Mouse (Mus musculus) liver, adult 2 months (tissue): ENCODE results near the gene Igfbp6. TPM values are rescaled to one million over a fixed set of nuclear protein-coding genes. Genes with fewer than 3 reads are reported as not detected.

Experiments used
- DNase-seq: peaks from one replicate; pipeline ENCODE4 v3.0.0-alpha.2; 2011; ENCODE audit warnings: low read depth, low spot score; ENCODE audit errors: extremely low read depth
- H3K27ac ChIP-seq: fragments of 200-500 bp; replicated peaks from 2 replicates; pipeline ENCODE4 v1.5.1; 2012; ENCODE audit warnings: low read depth, mild to moderate bottlenecking, control low read depth, inconsistent platforms, low read length; ENCODE audit not compliant: insufficient read depth
- H3K27me3 ChIP-seq: fragments of 200-500 bp; 2 replicates; pipeline ENCODE4 v1.6.1; 2012; ENCODE audit warnings: mild to moderate bottlenecking, moderate library complexity, low read length, inconsistent platforms; ENCODE audit not compliant: control insufficient read depth, insufficient read depth
- H3K36me3 ChIP-seq: fragments of 200-500 bp; 2 replicates; pipeline ENCODE4 v1.6.1; 2012; ENCODE audit warnings: low read length, inconsistent platforms; ENCODE audit not compliant: control insufficient read depth, insufficient read depth
- H3K4me1 ChIP-seq: fragments of 200-500 bp; 2 replicates; pipeline ENCODE4 v1.6.1; 2011; ENCODE audit warnings: low read length; ENCODE audit not compliant: control insufficient read depth, insufficient read depth
- H3K4me3 ChIP-seq: fragments of 200-500 bp; 2 replicates; pipeline ENCODE4 v1.5.1; 2011; ENCODE audit warnings: low read depth, mild to moderate bottlenecking, control low read depth, low read length, moderate library complexity; ENCODE audit not compliant: insufficient read depth
- H3K79me2 ChIP-seq: fragments of 200-500 bp; 2 replicates; pipeline ENCODE4 v1.6.1; 2012; ENCODE audit warnings: inconsistent platforms, mild to moderate bottlenecking, low read length, moderate library complexity; ENCODE audit not compliant: control insufficient read depth, insufficient read depth
- H3K9ac ChIP-seq: fragments of 200-500 bp; 2 replicates; pipeline ENCODE4 v1.6.1; 2012; ENCODE audit warnings: low read depth, mild to moderate bottlenecking, control low read depth, inconsistent platforms, low read length
- CTCF ChIP-seq: fragments of 200-500 bp; IDR thresholded peaks from 2 replicates; pipeline ENCODE4 v1.5.1; 2011; ENCODE audit warnings: low read depth, low read length, control low read depth
- POLR2A ChIP-seq: fragments of 200-500 bp; IDR thresholded peaks from 2 replicates; pipeline ENCODE4 v1.6.1; 2011; ENCODE audit warnings: low read length, control low read depth; ENCODE audit not compliant: insufficient read depth; ENCODE audit errors: extremely low read depth
- WGBS: fragments of 180-500 bp; shearing (Covaris S2); methylation state at CpG from one replicate; pipeline ENCODE4 v1.1.7; 2018; 5-methylcytosine and 5-hydroxymethylcytosine counted together
- polyA plus RNA-seq: library from polyadenylated mRNA; depleted of rRNA; stranded (reverse); fragments of >200 nt; gene quantifications from 2 replicates; pipeline ENCODE4 v1.2.3, GENCODE M21; 2012
- total RNA-seq: library from RNA; depleted of rRNA; stranded (reverse); fragments of >200 nt; gene quantifications from 2 replicates; pipeline ENCODE4 v1.2.3, GENCODE M21; 2014

Gene Igfbp6
- total and polyA plus RNA-seq, 2 experiments, result 1.8 to 2.3 TPM

DNA sequence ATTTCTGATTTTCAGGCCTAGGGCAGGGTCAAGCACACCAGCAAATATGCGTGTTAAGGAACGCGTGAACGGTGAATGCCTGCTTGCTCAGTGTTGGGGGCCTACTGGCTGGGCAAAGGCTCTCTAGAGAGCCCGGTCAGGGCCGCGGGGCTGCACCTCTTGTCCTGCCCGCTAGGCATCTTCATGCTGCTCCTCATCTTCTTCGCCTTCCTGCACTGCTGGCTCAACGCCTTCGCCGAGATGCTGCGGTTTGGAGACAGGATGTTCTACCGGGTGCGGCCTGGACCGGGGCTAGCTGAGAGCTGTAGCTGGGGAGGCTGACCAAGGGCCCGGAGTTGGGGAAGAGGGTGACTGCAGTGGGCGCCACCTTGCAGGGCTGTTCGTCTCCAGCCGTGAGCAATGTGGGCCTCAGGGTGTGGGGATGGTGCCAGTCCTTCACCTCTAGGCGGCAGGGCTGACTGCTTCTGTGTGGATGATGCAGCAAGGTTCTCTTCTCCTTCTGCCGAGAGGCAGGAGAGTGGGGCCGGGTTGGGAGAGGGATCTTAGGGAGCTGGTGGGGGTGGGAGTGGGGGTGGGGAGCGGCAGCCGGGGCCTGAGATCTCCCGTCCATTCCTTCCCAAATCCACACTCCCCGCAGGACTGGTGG lies 16.4 kb downstream of the Igfbp6 start:
- Histone ChIP-seq H3K36me3 (peaks cover 11% of the 10 kb centered on the region; the same call in 1 of the 2 replicates), H3K79me2 (0 out of 2 replicates have a peak, but pooled peaks cover 3% of the 10 kb centered on the region), H3K9ac (no peak overlapping the region), H3K4me1 (no peaks in the 10 kb centered on the region), H3K27me3 (no peaks in the 10 kb centered on the region), H3K4me3 (no peak overlapping the region), H3K27ac (no peak overlapping the region)
- no peak for TF ChIP-seq POLR2A
- TF ChIP-seq CTCF, result no peak
- DNase-seq, result no peak
- 90% methylated on average over 27 of the region's 27 CpGs for WGBS

DNA sequence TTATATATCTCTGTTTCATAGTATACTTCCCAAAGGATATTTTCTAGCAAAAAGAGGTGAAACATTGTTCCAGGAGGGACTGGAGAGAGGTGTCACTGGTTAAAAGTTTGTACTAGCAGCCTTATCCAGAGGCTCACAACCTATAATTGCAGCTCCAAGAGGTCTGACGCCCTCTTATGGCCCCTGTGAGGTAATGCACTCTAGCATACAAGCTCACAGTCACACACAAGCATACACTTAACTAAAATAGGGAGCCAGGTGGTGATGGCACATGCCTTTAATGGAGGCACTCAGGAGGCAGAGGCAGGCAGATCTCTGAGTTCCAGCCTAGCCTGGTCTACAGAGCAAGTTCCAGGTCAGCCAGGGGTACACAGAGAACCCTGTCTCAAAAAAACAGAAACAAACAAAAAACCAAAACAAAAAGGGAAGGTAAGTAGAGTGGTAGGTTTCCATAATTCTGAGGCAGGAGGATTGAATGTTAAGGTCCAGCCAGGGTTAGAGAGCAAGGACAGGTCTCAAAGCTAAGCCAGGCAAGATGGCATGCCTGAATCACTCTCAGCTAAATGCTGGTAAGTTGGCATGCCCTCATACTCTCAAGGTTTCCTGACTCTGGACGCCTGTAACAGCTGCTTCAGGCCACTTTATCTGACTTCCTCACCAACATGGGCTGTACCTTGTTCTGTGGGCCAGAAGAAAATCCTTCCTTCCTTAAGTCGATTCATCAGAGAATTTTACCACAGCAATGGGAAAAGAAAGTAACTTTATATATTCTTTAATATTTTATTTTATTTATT lies 19.9 kb downstream of the Igfbp6 start:
- H3K27me3 ChIP-seq, result no peaks in the 10 kb centered on the region
- DNase-seq, result no peak
- TF ChIP-seq POLR2A (no peak), CTCF (no peak; the same call in 1 of the 2 replicates)
- H3K36me3 ChIP-seq, result peaks cover 5% of the 10 kb centered on the region; the same call in 1 of the 2 replicates
- no peak overlapping the region for H3K27ac ChIP-seq
- no peak overlapping the region for H3K4me3 ChIP-seq
- no peaks in the 10 kb centered on the region for H3K4me1 ChIP-seq
- H3K9ac ChIP-seq, result no peak overlapping the region
- 69% methylated on average over 3 of the region's 3 CpGs for WGBS
- H3K79me2 ChIP-seq, result no peaks in the 10 kb centered on the region

DNA sequence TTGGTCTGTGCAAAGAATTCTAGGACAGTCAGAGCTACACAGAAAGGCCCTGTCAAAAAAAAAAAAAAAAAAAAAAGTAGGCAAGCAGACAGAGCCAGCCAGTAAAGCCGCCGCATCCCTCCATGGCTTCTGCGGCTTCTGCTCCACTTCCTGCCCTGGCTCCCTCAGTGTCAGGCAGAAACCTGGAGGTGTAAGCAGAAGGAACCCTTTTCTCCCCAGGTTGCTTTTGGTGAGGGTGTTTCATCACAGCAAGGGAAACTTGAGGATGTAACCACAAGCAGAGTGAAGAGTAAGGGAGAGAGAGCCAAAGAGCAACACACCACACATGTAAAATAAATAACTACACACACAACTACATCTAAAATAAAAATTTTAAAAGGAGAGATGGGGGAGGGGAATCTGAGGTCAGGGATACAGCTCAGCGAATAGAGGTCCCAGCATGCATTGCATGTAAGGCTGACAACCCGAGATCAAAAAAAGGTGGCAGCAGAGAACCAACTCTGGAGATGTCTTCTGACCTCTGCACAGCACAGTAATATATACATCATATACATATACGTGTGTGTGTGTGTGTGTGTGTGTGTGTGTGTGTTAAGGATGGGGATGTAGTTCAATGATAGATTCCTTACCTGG lies 21.4 kb downstream of the Igfbp6 start:
- Histone ChIP-seq H3K9ac (no peak overlapping the region), H3K4me3 (no peak overlapping the region), H3K36me3 (no peaks in the 10 kb centered on the region; the same call in 1 of the 2 replicates), H3K79me2 (no peaks in the 10 kb centered on the region), H3K4me1 (no peaks in the 10 kb centered on the region), H3K27ac (no peak overlapping the region), H3K27me3 (no peaks in the 10 kb centered on the region)
- no peak for TF ChIP-seq CTCF
- no peak for TF ChIP-seq POLR2A
- 69% methylated on average over 6 of the region's 6 CpGs for WGBS
- DNase-seq, result no peak

- no peaks in the 10 kb centered on the region for H3K36me3 ChIP-seq
- H3K4me3 ChIP-seq, result no peak overlapping the region
- H3K27me3 ChIP-seq, result no peaks in the 10 kb centered on the region
- no peaks in the 10 kb centered on the region; the same call in 1 of the 2 replicates for H3K4me1 ChIP-seq
- no peak overlapping the region for H3K9ac ChIP-seq
- WGBS, result 55% methylated on average over 6 of the region's 6 CpGs
- TF ChIP-seq CTCF, result no peak
- TF ChIP-seq POLR2A, result no peak
- DNase-seq, result no peak
- H3K79me2 ChIP-seq, result no peaks in the 10 kb centered on the region
- no peak overlapping the region for H3K27ac ChIP-seq
These were observed 23.5 kb downstream of the Igfbp6 start for GRCm38 (mm10) chr15:102167620-102168021.

DNA sequence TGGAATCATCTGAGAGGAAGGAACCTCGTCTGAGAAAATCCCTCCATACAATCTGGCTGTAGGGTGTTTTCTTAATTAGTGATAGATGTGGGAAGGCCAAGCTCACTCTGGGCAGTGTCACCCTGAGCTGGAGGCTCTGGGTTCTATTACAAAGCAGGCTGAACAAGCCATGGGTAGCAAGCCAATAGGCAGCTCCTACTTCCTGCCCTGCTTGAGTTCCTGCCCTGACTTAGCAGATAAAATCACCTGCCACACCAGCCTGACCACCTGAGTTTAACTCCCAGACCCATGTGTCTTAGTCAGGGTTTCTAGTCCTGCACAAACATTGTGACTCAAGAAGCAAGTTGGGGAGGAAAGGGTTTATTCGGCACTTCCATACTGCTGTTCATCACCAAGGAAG lies 24.9 kb downstream of the Igfbp6 start:
- Histone ChIP-seq H3K9ac (no peak overlapping the region), H3K27me3 (no peaks in the 10 kb centered on the region), H3K79me2 (no peaks in the 10 kb centered on the region), H3K27ac (no peak overlapping the region), H3K4me1 (no peaks in the 10 kb centered on the region; the same call in 1 of the 2 replicates), H3K4me3 (no peak overlapping the region), H3K36me3 (no peaks in the 10 kb centered on the region)
- no peak for DNase-seq
- no peak for TF ChIP-seq CTCF
- no peak for TF ChIP-seq POLR2A
- WGBS, result 72% methylated on average over 2 of the region's 2 CpGs
